Mouse (Mus musculus) kidney, adult 8-10 months (tissue): ENCODE measurements around the gene Phxr2.
A peak's percentile ranks its signal among the peaks of the same experiment; 100 is the strongest.

Experiments
- DNase-seq, 2 experiments: peaks; one replicate each; pipeline ENCODE4 v3.0.0; 2022

Gene Phxr2

GRCm38 (mm10) chr10:99086029-99086428 lies 40.1 kb downstream of the Phxr2 start:
- DNase-seq: no peak

- no peak for DNase-seq
Observed at GRCm38 (mm10) chr10:99085240-99085587, 40.9 kb downstream of the Phxr2 start.

GRCm38 (mm10) chr10:99084397-99085239 lies 41.5 kb downstream of the Phxr2 start:
- peak; percentile 74 to 87 for DNase-seq

- DNase-seq: peak; percentile 44 to 59
Observed at GRCm38 (mm10) chr10:99083431-99084003, 42.6 kb downstream of the Phxr2 start.

GRCm38 (mm10) chr10:99081569-99081990 lies 44.5 kb downstream of the Phxr2 start:
- DNase-seq: no peak

GRCm38 (mm10) chr10:99078621-99079020 lies 47.5 kb downstream of the Phxr2 start:
- no peak for DNase-seq

GRCm38 (mm10) chr10:99076113-99076895 lies 49.8 kb downstream of the Phxr2 start:
- no peak for DNase-seq
